Mouse (Mus musculus) embryonic facial prominence, embryonic 12.5 days (tissue): ENCODE results near the gene Glyatl3. TPM values are rescaled to one million over a fixed set of nuclear protein-coding genes. Genes with fewer than 3 reads are reported as not detected.

ENCODE experiments used
- polyA plus RNA-seq: library from polyadenylated mRNA; unstranded; fragments of >200 nt; fragmentation: Nextera tagmentation; extraction: Ambion mirVana; gene quantifications from 2 replicates; pipeline ENCODE4 v1.2.1, GENCODE M21; 2016

Gene Glyatl3
- polyA plus RNA-seq, 1 experiment from 2014 or later: 0.38 TPM

Other genes starting within 250 kb of the Glyatl3 start
- not detected in 2 replicates for gene Esp1, start 187.2 kb downstream of the Glyatl3 start, polyA plus RNA-seq
- 0.12 TPM in 1 of 2 replicates, not detected in the other for gene Crisp2, start 107.3 kb downstream of the Glyatl3 start, polyA plus RNA-seq
- gene Rhag, start 103.2 kb downstream of the Glyatl3 start, polyA plus RNA-seq: 2.4 and 2.9 TPM in 2 replicates
- gene 9130008F23Rik, start 33.8 kb downstream of the Glyatl3 start, polyA plus RNA-seq: 1.4 and 1.5 TPM in 2 replicates
- gene Mut, start 20.3 kb upstream of the Glyatl3 start, polyA plus RNA-seq: 34.3 and 34.6 TPM in 2 replicates
- 28.6 and 29.0 TPM in 2 replicates for gene Cenpq, start 20.7 kb upstream of the Glyatl3 start, polyA plus RNA-seq